Mouse (Mus musculus): Measurements from ENCODE around the gene Gm3055. TPM values are rescaled to one million over a fixed set of nuclear protein-coding genes. Genes with fewer than 3 reads are reported as not detected.
"Not testable (repeated sequence)": the region's sequence is repeated elsewhere in the genome, so short reads cannot be mapped to it uniquely, and the experiment has no call there.

The Gm3055 gene
- polyA plus RNA-seq (2015; fragmentation: Nextera tagmentation; extraction: Ambion mirVana), result 10.0 and 11.4 TPM in 2 replicates

DNA sequence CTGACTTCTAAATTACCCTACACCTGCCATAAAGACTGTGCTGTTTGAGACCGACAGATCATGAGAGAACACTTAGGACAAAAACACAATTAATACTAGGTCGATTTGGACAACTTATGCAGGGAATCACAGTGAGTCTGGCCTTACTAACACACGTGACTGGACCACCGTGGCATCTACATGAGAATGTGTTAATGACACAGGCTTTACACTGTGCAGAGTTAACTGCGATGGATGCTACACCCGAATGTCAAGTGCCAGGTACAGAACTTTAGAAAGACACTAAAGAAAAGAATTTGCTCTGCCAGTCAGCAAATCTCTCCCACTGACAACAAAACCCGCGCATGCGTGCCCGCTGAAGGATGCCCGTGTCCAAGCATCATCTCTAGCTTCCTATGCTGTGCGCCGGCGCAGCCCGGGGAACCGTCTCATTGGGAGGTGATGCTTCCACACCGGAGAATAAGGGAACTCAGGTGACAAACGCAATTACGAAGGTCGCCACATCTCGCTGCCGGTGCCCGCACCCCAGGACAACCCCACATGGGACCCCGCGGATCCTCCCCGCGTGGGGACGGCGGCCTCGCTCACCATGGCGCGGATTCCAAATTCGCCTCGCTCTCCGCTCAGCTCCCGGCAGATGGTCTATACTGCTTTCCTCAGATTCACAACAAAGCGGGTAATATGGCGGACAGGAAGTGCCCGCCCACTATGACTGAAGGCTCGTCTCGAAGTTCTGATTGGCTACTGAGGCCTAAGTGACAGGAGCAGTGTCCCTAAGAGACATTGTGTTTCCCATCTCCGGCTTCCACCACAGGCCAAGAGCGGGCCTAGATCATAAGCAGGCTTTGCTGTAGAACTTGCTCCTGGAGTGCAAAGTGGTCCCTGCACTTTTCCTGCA lies at the start of gene Gm3055:
Gene Gm3055 (minus strand): TSS at position 656 of the 898 bp plus-strand sequence.
- peak; percentile 95 for ATAC-seq (ENCODE audit: borderline replicate concordance, extremely low read depth, low FRiP score, low TSS enrichment)
- H3K36me3 ChIP-seq, H3K9ac ChIP-seq, H3K4me1 ChIP-seq, H3K4me3 ChIP-seq, H3K4me2 ChIP-seq, H3K9me3 ChIP-seq, H3K27ac ChIP-seq, H3K27me3 ChIP-seq: not testable (repeated sequence)
- no CpG with 5 or more reads among the region's 43 CpGs for WGBS

DNA sequence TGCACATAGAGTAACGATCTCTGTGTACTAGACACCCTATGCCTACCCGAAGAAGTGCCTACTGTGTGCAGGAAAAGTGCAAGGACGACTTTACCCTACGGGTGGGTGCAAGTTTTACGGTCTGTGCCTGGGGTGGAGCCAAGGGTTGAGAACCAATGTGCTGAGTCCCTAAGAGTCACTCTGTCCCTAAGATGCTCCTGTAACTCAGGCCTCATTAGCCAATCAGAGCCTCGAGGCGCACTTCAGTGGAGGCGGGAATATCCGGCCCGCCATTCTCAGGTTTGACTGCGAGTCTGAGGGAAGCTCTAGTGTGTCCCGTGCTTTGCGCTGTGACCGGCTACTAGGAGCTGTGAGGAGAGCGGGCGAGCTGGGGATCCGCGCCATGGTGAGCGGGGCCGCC lies 40.9 kb upstream of the Gm3055 start, which contains the start of gene Gm4767:
Gene Gm4767 (plus strand): TSS at position 288 of the 400 bp plus-strand sequence.
- not testable (repeated sequence) for H3K9me3 ChIP-seq, H3K36me3 ChIP-seq, H3K27ac ChIP-seq, H3K4me1 ChIP-seq, H3K9ac ChIP-seq, H3K27me3 ChIP-seq
- Histone ChIP-seq H3K4me2 (peak within 1 kb of the TSS; percentile 22; the same call in 1 of the 2 replicates), H3K4me3 (peak within 1 kb of the TSS; percentile 20; the same call in 1 of the 2 replicates)
- 31% methylated on average over 12 of the region's 20 CpGs for WGBS
- ATAC-seq (ENCODE audit: borderline replicate concordance, extremely low read depth, low FRiP score, low TSS enrichment), result peak; percentile 65; the same call in 1 of the 2 replicates

DNA sequence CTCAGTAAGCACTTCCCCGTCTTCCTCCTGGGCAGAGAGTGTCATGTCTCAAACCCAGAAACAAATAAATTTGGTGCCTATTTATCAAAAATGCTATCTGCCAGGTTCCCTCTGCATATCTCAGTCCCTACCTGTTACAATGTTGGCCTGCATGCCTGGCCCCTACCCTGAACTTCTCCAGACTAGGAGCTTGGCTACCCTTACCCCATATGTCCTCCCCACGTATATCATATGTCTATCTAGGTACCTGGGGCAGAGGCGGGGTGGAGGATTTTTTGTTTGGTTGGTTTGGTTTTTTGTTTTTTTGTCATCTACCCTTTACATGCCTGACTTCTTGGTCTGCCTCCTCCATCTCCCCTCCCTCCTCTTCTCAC lies 430 bp upstream of the Gm3055 start:
- not testable (repeated sequence) for H3K9ac ChIP-seq; H3K4me1 ChIP-seq; H3K27me3 ChIP-seq; ATAC-seq (ENCODE audit: borderline replicate concordance, extremely low read depth, low FRiP score, low TSS enrichment); H3K27ac ChIP-seq; H3K4me3 ChIP-seq; H3K36me3 ChIP-seq; H3K9me3 ChIP-seq; H3K4me2 ChIP-seq
- no CpG with 5 or more reads among the region's 3 CpGs for WGBS

DNA sequence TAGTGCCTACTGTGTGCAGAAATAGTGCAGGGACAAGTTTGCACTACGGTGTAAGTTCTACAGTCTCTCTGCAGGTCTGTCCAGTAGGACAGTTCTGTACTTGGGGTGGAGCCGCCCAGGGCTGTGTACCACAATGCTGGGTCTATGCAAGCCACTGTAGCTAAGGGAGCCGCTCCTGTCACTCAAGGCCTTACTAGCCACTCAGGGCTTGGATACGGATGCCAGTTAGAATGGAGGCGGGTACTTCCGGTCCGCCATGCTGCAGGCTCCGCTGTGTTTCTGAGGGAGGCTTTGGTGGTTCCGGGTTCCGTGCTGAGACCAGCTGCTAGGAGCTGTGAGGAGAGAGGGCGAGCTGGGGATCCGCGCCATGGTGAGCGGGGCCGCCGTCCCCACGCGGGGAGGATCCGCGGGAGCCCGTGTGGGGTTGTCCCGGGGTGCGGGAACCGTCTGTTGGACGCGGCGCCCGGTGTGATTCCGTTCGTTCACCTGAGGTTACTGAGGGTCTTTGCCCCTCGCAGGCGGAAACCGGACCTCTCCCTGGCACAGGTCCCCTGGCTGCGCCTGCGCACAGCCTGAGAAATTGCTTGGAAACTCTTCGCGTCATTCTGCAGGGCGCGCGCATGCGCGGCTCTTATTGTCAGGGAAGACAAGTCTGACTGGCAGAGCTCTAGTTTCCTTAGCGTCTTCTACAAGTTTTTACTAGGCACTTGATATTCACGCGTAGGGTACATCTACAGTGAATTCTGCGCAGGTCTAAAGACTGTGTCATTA lies 66.2 kb downstream of the Gm3055 start, which contains the start of gene Zfp433:
Gene Zfp433 (plus strand): TSS at position 295 of the 771 bp plus-strand sequence.
- not testable (repeated sequence) for H3K4me3 ChIP-seq, H3K4me2 ChIP-seq, H3K27ac ChIP-seq, H3K36me3 ChIP-seq, H3K4me1 ChIP-seq, H3K9ac ChIP-seq, H3K27me3 ChIP-seq, H3K9me3 ChIP-seq
- peak; percentile 100 for ATAC-seq (ENCODE audit: borderline replicate concordance, extremely low read depth, low FRiP score, low TSS enrichment)
- no CpG with 5 or more reads among the region's 46 CpGs for WGBS

Other genes with a start within 250 kb of the Gm3055 start
- gene Gna15, start 246.9 kb downstream of the Gm3055 start, polyA plus RNA-seq (2015; fragmentation: Nextera tagmentation; extraction: Ambion mirVana), result 1.7 and 1.8 TPM in 2 replicates
- 72.7 and 74.2 TPM in 2 replicates for gene Gna11, start 226.0 kb downstream of the Gm3055 start, polyA plus RNA-seq (2015; fragmentation: Nextera tagmentation; extraction: Ambion mirVana)
- gene Aes, start 211.7 kb downstream of the Gm3055 start, polyA plus RNA-seq (2015; fragmentation: Nextera tagmentation; extraction: Ambion mirVana), result 662 and 670 TPM in 2 replicates
- gene Tle2, start 196.6 kb downstream of the Gm3055 start, polyA plus RNA-seq (2015; fragmentation: Nextera tagmentation; extraction: Ambion mirVana), result 39.3 and 49.7 TPM in 2 replicates
- 28.1 and 29.3 TPM in 2 replicates for gene Tle6, start 170.1 kb downstream of the Gm3055 start, polyA plus RNA-seq (2015; fragmentation: Nextera tagmentation; extraction: Ambion mirVana)
- gene BC025920, start 164.9 kb downstream of the Gm3055 start, polyA plus RNA-seq (2015; fragmentation: Nextera tagmentation; extraction: Ambion mirVana), result 0.66 and 0.78 TPM in 2 replicates
- 41.1 TPM in 2 replicates for gene Sirt6, start 143.4 kb downstream of the Gm3055 start, polyA plus RNA-seq (2015; fragmentation: Nextera tagmentation; extraction: Ambion mirVana)
- gene Ankrd24, start 142.6 kb downstream of the Gm3055 start, polyA plus RNA-seq (2015; fragmentation: Nextera tagmentation; extraction: Ambion mirVana), result 8.6 and 9.8 TPM in 2 replicates
- 4.3 and 4.7 TPM in 2 replicates for gene Gm10778, start 122.1 kb downstream of the Gm3055 start, polyA plus RNA-seq (2015; fragmentation: Nextera tagmentation; extraction: Ambion mirVana)
- 17.7 and 18.0 TPM in 2 replicates for gene Zfp433, start 66.3 kb downstream of the Gm3055 start, polyA plus RNA-seq (2015; fragmentation: Nextera tagmentation; extraction: Ambion mirVana)
- gene Gm4767, start 41.0 kb upstream of the Gm3055 start, polyA plus RNA-seq (2015; fragmentation: Nextera tagmentation; extraction: Ambion mirVana), result 3.5 and 5.2 TPM in 2 replicates
- 9.5 and 10.5 TPM in 2 replicates for gene Gm32687, start 92.8 kb upstream of the Gm3055 start, polyA plus RNA-seq (2015; fragmentation: Nextera tagmentation; extraction: Ambion mirVana)
- gene Zfp781, start 159.3 kb upstream of the Gm3055 start, polyA plus RNA-seq (2015; fragmentation: Nextera tagmentation; extraction: Ambion mirVana), result 2.9 and 5.1 TPM in 2 replicates